Mouse (Mus musculus) urinary bladder, postnatal 36 days (tissue): ENCODE measurements around the gene Rere.
A peak's percentile ranks its signal among the peaks of the same experiment; 100 is the strongest.
"Not testable (repeated sequence)": the region's sequence is repeated elsewhere in the genome, so short reads cannot be mapped to it uniquely, and the experiment has no call there.

Source experiments
- DNase-seq, 2 experiments: peaks; one replicate each; pipeline ENCODE4 v3.0.0; 2022; ENCODE audit warnings: low spot score in 2 of 2, mixed read lengths in 1 of 2

The Rere gene

GRCm38 (mm10) chr4:150504304-150505021 lies 223.0 kb downstream of the Rere start:
- no peak for DNase-seq

- no peak for DNase-seq
These were observed 227.7 kb downstream of the Rere start for GRCm38 (mm10) chr4:150509026-150509712.

GRCm38 (mm10) chr4:150510036-150510435 lies 228.6 kb downstream of the Rere start:
- DNase-seq: no peak

- DNase-seq: not testable (repeated sequence)
These were observed 231.9 kb downstream of the Rere start for GRCm38 (mm10) chr4:150513387-150513786.

- no peak for DNase-seq
These were observed 234.8 kb downstream of the Rere start for GRCm38 (mm10) chr4:150516201-150516600.

- peak; percentile 16 to 22 for DNase-seq
These were observed 235.9 kb downstream of the Rere start for GRCm38 (mm10) chr4:150517381-150517780.

GRCm38 (mm10) chr4:150518826-150519225 lies 237.4 kb downstream of the Rere start:
- DNase-seq: no peak

- DNase-seq: no peak
These were observed 238.6 kb downstream of the Rere start for GRCm38 (mm10) chr4:150520069-150520468.

- no peak for DNase-seq
These were observed 241.0 kb downstream of the Rere start for GRCm38 (mm10) chr4:150522425-150522824.

GRCm38 (mm10) chr4:150523351-150523750 lies 241.9 kb downstream of the Rere start:
- no peak for DNase-seq

- DNase-seq: no peak
These were observed 244.8 kb downstream of the Rere start for GRCm38 (mm10) chr4:150526269-150526668.

- DNase-seq: no peak
These were observed 247.0 kb downstream of the Rere start for GRCm38 (mm10) chr4:150528426-150528825.

- no peak for DNase-seq
These were observed 247.4 kb downstream of the Rere start for GRCm38 (mm10) chr4:150528846-150529245.

GRCm38 (mm10) chr4:150531869-150532268 lies 250.4 kb downstream of the Rere start:
- DNase-seq: no peak

- DNase-seq: peak in 1 of 2 experiments; percentile 27
These were observed 255.5 kb downstream of the Rere start for GRCm38 (mm10) chr4:150536821-150537510.

GRCm38 (mm10) chr4:150539846-150540245 lies 258.4 kb downstream of the Rere start:
- no peak for DNase-seq

GRCm38 (mm10) chr4:150540392-150541094 lies 259.1 kb downstream of the Rere start:
- DNase-seq: no peak

GRCm38 (mm10) chr4:150544231-150544630 lies 262.8 kb downstream of the Rere start:
- DNase-seq: no peak

- peak; percentile 62 to 78 for DNase-seq
These were observed 263.3 kb downstream of the Rere start for GRCm38 (mm10) chr4:150544652-150545258.

- DNase-seq: no peak
These were observed 264.3 kb downstream of the Rere start for GRCm38 (mm10) chr4:150545775-150546174.

- DNase-seq: not testable (repeated sequence)
These were observed 264.9 kb downstream of the Rere start for GRCm38 (mm10) chr4:150546296-150546695.
